Mouse (Mus musculus): Measurements from ENCODE around the gene Slc39a5. TPM values are rescaled to one million over a fixed set of nuclear protein-coding genes. Genes with fewer than 3 reads are reported as not detected.

Slc39a5 gene
- total and polyA plus RNA-seq, 3 experiments: not detected

GRCm38 (mm10) chr10:128397466-128397865, 3.6 kb downstream of the Slc39a5 start:
- Histone ChIP-seq H3K4me1 (ENCODE audit: control insufficient read depth, insufficient read depth, low read length) (no peaks in the 10 kb centered on the region), H3K9ac (ENCODE audit: low read depth, low read length) (no peak overlapping the region), H3K36me3 (ENCODE audit: control insufficient read depth, insufficient read depth, low read length) (no peaks in the 10 kb centered on the region), H3K27me3 (ENCODE audit: control insufficient read depth, insufficient read depth, low read length) (no peaks in the 10 kb centered on the region), H3K79me2 (replicated peaks; ENCODE audit: control insufficient read depth, insufficient read depth, low read length) (no peaks in the 10 kb centered on the region), H3K27ac (no peak overlapping the region), H3K4me3 (no peak overlapping the region)
- DNase-seq: peak in 1 of 2 experiments; percentile 61
- intact Hi-C loops (cut with DNase I): no loop called here
- TF ChIP-seq EP300 (IDR thresholded peaks at IDR 0.05; ENCODE audit: insufficient read depth, low read depth, low read length) (no peak), CTCF (IDR thresholded peaks at IDR 0.05) (no peak), POLR2A (IDR thresholded peaks at IDR 0.05; ENCODE audit: insufficient read depth, low read depth, low read length) (no peak)
- WGBS: 47% methylated on average over 7 of the region's 7 CpGs

GRCm38 (mm10) chr10:128396716-128397264, 4.2 kb downstream of the Slc39a5 start:
- WGBS: 57% methylated on average over 10 of the region's 10 CpGs
- no peaks in the 10 kb centered on the region for H3K27me3 ChIP-seq (ENCODE audit: control insufficient read depth, insufficient read depth, low read length)
- no peak overlapping the region for H3K27ac ChIP-seq
- TF ChIP-seq CTCF (IDR thresholded peaks at IDR 0.05) (no peak), EP300 (IDR thresholded peaks at IDR 0.05; ENCODE audit: insufficient read depth, low read depth, low read length) (no peak), POLR2A (IDR thresholded peaks at IDR 0.05; ENCODE audit: insufficient read depth, low read depth, low read length) (no peak)
- intact Hi-C loops (cut with DNase I): no loop called here
- peaks cover 1% of the 10 kb centered on the region; the same call in 1 of the 2 replicates for H3K4me1 ChIP-seq (ENCODE audit: control insufficient read depth, insufficient read depth, low read length)
- no peak overlapping the region for H3K9ac ChIP-seq (ENCODE audit: low read depth, low read length)
- H3K79me2 ChIP-seq (replicated peaks; ENCODE audit: control insufficient read depth, insufficient read depth, low read length): no peaks in the 10 kb centered on the region
- no peak overlapping the region for H3K4me3 ChIP-seq
- no peak for DNase-seq
- H3K36me3 ChIP-seq (ENCODE audit: control insufficient read depth, insufficient read depth, low read length): no peaks in the 10 kb centered on the region; the same call in 1 of the 2 replicates

GRCm38 (mm10) chr10:128396017-128396673, 4.9 kb downstream of the Slc39a5 start:
- H3K9ac ChIP-seq (ENCODE audit: low read depth, low read length): no peak overlapping the region
- H3K79me2 ChIP-seq (replicated peaks; ENCODE audit: control insufficient read depth, insufficient read depth, low read length): no peaks in the 10 kb centered on the region
- H3K27me3 ChIP-seq (ENCODE audit: control insufficient read depth, insufficient read depth, low read length): no peaks in the 10 kb centered on the region
- no peak overlapping the region for H3K4me3 ChIP-seq
- intact Hi-C loops (cut with DNase I): no loop called here
- H3K4me1 ChIP-seq (ENCODE audit: control insufficient read depth, insufficient read depth, low read length): peaks cover 1% of the 10 kb centered on the region; the same call in 1 of the 2 replicates
- no peaks in the 10 kb centered on the region; the same call in 1 of the 2 replicates for H3K36me3 ChIP-seq (ENCODE audit: control insufficient read depth, insufficient read depth, low read length)
- no peak overlapping the region for H3K27ac ChIP-seq
- TF ChIP-seq CTCF (IDR thresholded peaks at IDR 0.05) (no peak), EP300 (IDR thresholded peaks at IDR 0.05; ENCODE audit: insufficient read depth, low read depth, low read length) (no peak), POLR2A (IDR thresholded peaks at IDR 0.05; ENCODE audit: insufficient read depth, low read depth, low read length) (no peak)
- no peak for DNase-seq
- 47% methylated on average over 11 of the region's 11 CpGs for WGBS

GRCm38 (mm10) chr10:128391850-128392249, 9.2 kb downstream of the Slc39a5 start:
- intact Hi-C loops (cut with DNase I): no loop called here
- DNase-seq: peak in 1 of 2 experiments; percentile 62
- peaks cover 3% of the 10 kb centered on the region for H3K4me1 ChIP-seq (ENCODE audit: control insufficient read depth, insufficient read depth, low read length)
- no peaks in the 10 kb centered on the region for H3K79me2 ChIP-seq (replicated peaks; ENCODE audit: control insufficient read depth, insufficient read depth, low read length)
- WGBS: 48% methylated on average over 6 of the region's 6 CpGs
- no peak overlapping the region for H3K4me3 ChIP-seq
- H3K27me3 ChIP-seq (ENCODE audit: control insufficient read depth, insufficient read depth, low read length): no peaks in the 10 kb centered on the region
- H3K9ac ChIP-seq (ENCODE audit: low read depth, low read length): no peak overlapping the region
- H3K27ac ChIP-seq: no peak overlapping the region
- 0 out of 2 replicates have a peak, but pooled peaks have one; percentile 47 for TF ChIP-seq EP300 (IDR thresholded peaks at IDR 0.05; ENCODE audit: insufficient read depth, low read depth, low read length)
- no peak for TF ChIP-seq CTCF (IDR thresholded peaks at IDR 0.05)
- H3K36me3 ChIP-seq (ENCODE audit: control insufficient read depth, insufficient read depth, low read length): no peaks in the 10 kb centered on the region; the same call in 1 of the 2 replicates

GRCm38 (mm10) chr10:128390366-128390765, 10.7 kb downstream of the Slc39a5 start:
- Histone ChIP-seq H3K27ac (no peak overlapping the region), H3K27me3 (ENCODE audit: control insufficient read depth, insufficient read depth, low read length) (no peaks in the 10 kb centered on the region), H3K4me1 (ENCODE audit: control insufficient read depth, insufficient read depth, low read length) (peaks cover 3% of the 10 kb centered on the region), H3K79me2 (replicated peaks; ENCODE audit: control insufficient read depth, insufficient read depth, low read length) (no peaks in the 10 kb centered on the region), H3K36me3 (ENCODE audit: control insufficient read depth, insufficient read depth, low read length) (no peaks in the 10 kb centered on the region; the same call in 1 of the 2 replicates), H3K9ac (ENCODE audit: low read depth, low read length) (no peak overlapping the region), H3K4me3 (no peak overlapping the region)
- intact Hi-C loops (cut with DNase I): no loop called here
- 91% methylated on average over 12 of the region's 12 CpGs for WGBS
- DNase-seq: no peak
- TF ChIP-seq CTCF (IDR thresholded peaks at IDR 0.05): no peak
- TF ChIP-seq POLR2A (IDR thresholded peaks at IDR 0.05; ENCODE audit: insufficient read depth, low read depth, low read length): no peak
- TF ChIP-seq EP300 (IDR thresholded peaks at IDR 0.05; ENCODE audit: insufficient read depth, low read depth, low read length): no peak

GRCm38 (mm10) chr10:128389570-128389969, 11.5 kb downstream of the Slc39a5 start:
- WGBS: 51% methylated on average over 6 of the region's 6 CpGs
- no peak for DNase-seq
- TF ChIP-seq CTCF (IDR thresholded peaks at IDR 0.05): no peak
- no peak for TF ChIP-seq POLR2A (IDR thresholded peaks at IDR 0.05; ENCODE audit: insufficient read depth, low read depth, low read length)
- no peak for TF ChIP-seq EP300 (IDR thresholded peaks at IDR 0.05; ENCODE audit: insufficient read depth, low read depth, low read length)
- Histone ChIP-seq H3K4me3 (no peak overlapping the region), H3K27me3 (ENCODE audit: control insufficient read depth, insufficient read depth, low read length) (no peaks in the 10 kb centered on the region), H3K27ac (no peak overlapping the region), H3K9ac (ENCODE audit: low read depth, low read length) (no peak overlapping the region), H3K79me2 (replicated peaks; ENCODE audit: control insufficient read depth, insufficient read depth, low read length) (no peaks in the 10 kb centered on the region), H3K4me1 (ENCODE audit: control insufficient read depth, insufficient read depth, low read length) (peaks cover 3% of the 10 kb centered on the region), H3K36me3 (ENCODE audit: control insufficient read depth, insufficient read depth, low read length) (no peaks in the 10 kb centered on the region; the same call in 1 of the 2 replicates)
- intact Hi-C loops (cut with DNase I): no loop called here

All from heart, adult 2 months (tissue).